Mouse (Mus musculus) CH12.LX (cell line): ENCODE data around the gene Gpr179.

Experiments
- MXI1 ChIP-seq: IDR thresholded peaks from 2 replicates; pipeline ENCODE4 v1.6.1; 2011; ENCODE audit warnings: mild to moderate bottlenecking, low read depth, low read length, improper control_type of control experiment
- SIN3A ChIP-seq: IDR thresholded peaks from 2 replicates; pipeline ENCODE4 v1.6.1; 2012; ENCODE audit warnings: low read length, improper control_type of control experiment, inconsistent platforms

- TF ChIP-seq SIN3A (no peak; the same call in 1 of the 2 replicates), MXI1 (no peak)
These were observed 11.7 kb upstream of the Gpr179 start for GRCm38 (mm10) chr11:97363644-97363995.
